Mouse (Mus musculus) heart, embryonic 14.5 days (tissue): ENCODE measurements around the gene Cnn2. TPM values are rescaled to one million over a fixed set of nuclear protein-coding genes. Genes with fewer than 3 reads are reported as not detected.
A peak's percentile ranks its signal among the peaks of the same experiment; 100 is the strongest.

ENCODE experiments used
- ATAC-seq: fragments of 200-750 bp; cut with Nextera tagmentation; 2 replicates; pipeline ENCODE4 v1.8.0; 2017; ENCODE audit warnings: low read depth, moderate TSS enrichment; ENCODE audit not compliant: insufficient number of reproducible peaks, insufficient read depth, low FRiP score
- H3K27ac ChIP-seq, 2 experiments: fragments of 200-500 bp in 1 of 2; fragments of 300-500 bp in 1 of 2; sonication (generic) in 1 of 2; replicated peaks in 1 of 2; 2 replicates each; pipeline ENCODE4 v1.5.1; 2012 to 2014; ENCODE audit warnings: low read depth in 2 of 2, low read length in 2 of 2, control low read depth in 1 of 2, mild to moderate bottlenecking in 1 of 2, mixed read lengths in 1 of 2; ENCODE audit not compliant: control insufficient read depth in 1 of 2, insufficient read depth in 1 of 2
- H3K27me3 ChIP-seq: fragments of 300-500 bp; sonication (generic); 2 replicates; pipeline ENCODE4 v1.6.1; 2014; ENCODE audit warnings: mild to moderate bottlenecking, low read length, control low read depth; ENCODE audit not compliant: control insufficient read depth, insufficient read depth
- H3K36me3 ChIP-seq: fragments of 300-500 bp; sonication (generic); 2 replicates; pipeline ENCODE4 v1.6.1; 2014; ENCODE audit warnings: mild to moderate bottlenecking, control low read depth, low read length, mixed read lengths; ENCODE audit not compliant: control insufficient read depth, insufficient read depth
- H3K4me1 ChIP-seq, 2 experiments: fragments of 200-500 bp in 1 of 2; fragments of 300-500 bp in 1 of 2; sonication (generic) in 1 of 2; 2 replicates each; pipeline ENCODE4 v1.6.1; 2012 to 2014; ENCODE audit warnings: low read length in 2 of 2, control low read depth in 1 of 2, mixed read lengths in 1 of 2; ENCODE audit not compliant: control insufficient read depth in 2 of 2, insufficient read depth in 2 of 2
- H3K4me2 ChIP-seq: fragments of 300-500 bp; sonication (generic); 2 replicates; pipeline ENCODE4 v1.6.1; 2014; ENCODE audit warnings: mild to moderate bottlenecking, low read length
- H3K4me3 ChIP-seq, 2 experiments: fragments of 200-500 bp in 1 of 2; fragments of 300-500 bp in 1 of 2; sonication (generic) in 1 of 2; 2 replicates each; pipeline ENCODE4 v1.5.1; 2012 to 2014; ENCODE audit warnings: low read length in 2 of 2, mild to moderate bottlenecking in 2 of 2, control low read depth in 1 of 2, low read depth in 1 of 2, moderate library complexity in 1 of 2; ENCODE audit not compliant: control insufficient read depth in 1 of 2, insufficient read depth in 1 of 2
- H3K9ac ChIP-seq: fragments of 300-500 bp; sonication (generic); 2 replicates; pipeline ENCODE4 v1.6.1; 2014; ENCODE audit warnings: mild to moderate bottlenecking, low read length
- H3K9me3 ChIP-seq: fragments of 300-500 bp; sonication (generic); 2 replicates; pipeline ENCODE4 v1.6.1; 2016; ENCODE audit warnings: low read length, control low read depth; ENCODE audit not compliant: control insufficient read depth
- WGBS: fragments of 180-500 bp; shearing (Covaris S2); extraction: QIAGEN DNeasy Blood & Tissue Kit; methylation state at CpG from one replicate; pipeline ENCODE4 v1.1.7; 2014; 5-methylcytosine and 5-hydroxymethylcytosine counted together
- polyA plus RNA-seq: library from polyadenylated mRNA; unstranded; fragments of >200 nt; fragmentation: Nextera tagmentation; extraction: Ambion mirVana; gene quantifications from 2 replicates; pipeline ENCODE4 v1.2.1, GENCODE M21; 2014

The Cnn2 gene
- polyA plus RNA-seq, 1 experiment from 2014 or later, result 265 TPM

- Histone ChIP-seq H3K27ac (no peak overlapping the region), H3K9me3 (no peaks in the 10 kb centered on the region), H3K4me1 (peaks cover 5 to 17% of the 10 kb centered on the region in 2 experiments; a peak in 3 of 4 replicates), H3K36me3 (peaks cover 54% of the 10 kb centered on the region), H3K9ac (no peak overlapping the region), H3K4me2 (no peak overlapping the region), H3K27me3 (peaks cover 4% of the 10 kb centered on the region; the same call in 1 of the 2 replicates), H3K4me3 (no peak overlapping the region)
- no peak for ATAC-seq
- 86% methylated on average over 28 of the region's 28 CpGs for WGBS
Measured at GRCm38 (mm10) chr10:79977324-79977723, 11.1 kb upstream of the Cnn2 start.

- Histone ChIP-seq H3K4me1 (peaks cover 8 to 22% of the 10 kb centered on the region in 2 experiments), H3K4me3 (no peak overlapping the region), H3K27me3 (no peaks in the 10 kb centered on the region), H3K27ac (no peak overlapping the region), H3K36me3 (peaks cover 54% of the 10 kb centered on the region), H3K4me2 (no peak overlapping the region), H3K9ac (no peak overlapping the region), H3K9me3 (no peaks in the 10 kb centered on the region)
- ATAC-seq, result no peak
- WGBS, result 94% methylated on average over 21 of the region's 21 CpGs
Measured at GRCm38 (mm10) chr10:79978061-79978460, 10.3 kb upstream of the Cnn2 start.

- Histone ChIP-seq H3K9ac (peak overlapping the region; percentile 28; the same call in 1 of the 2 replicates), H3K4me3 (no peak overlapping the region), H3K27me3 (no peaks in the 10 kb centered on the region), H3K36me3 (peaks cover 54% of the 10 kb centered on the region), H3K27ac (peak overlapping the region in 1 of 2 experiments; percentile 16; a peak in 1 of 4 replicates), H3K9me3 (no peaks in the 10 kb centered on the region), H3K4me1 (peaks cover 14 to 28% of the 10 kb centered on the region in 2 experiments), H3K4me2 (no peak overlapping the region)
- 86% methylated on average over 22 of the region's 22 CpGs for WGBS
- no peak for ATAC-seq
Measured at GRCm38 (mm10) chr10:79979401-79980155, 8.8 kb upstream of the Cnn2 start.

- Histone ChIP-seq H3K4me2 (peak overlapping the region; percentile 95), H3K9ac (peak overlapping the region; percentile 97), H3K27ac (peak overlapping the region in 1 of 2 experiments; percentile 97; a peak in 2 of 4 replicates), H3K36me3 (peaks cover 21% of the 10 kb centered on the region), H3K9me3 (no peaks in the 10 kb centered on the region), H3K27me3 (no peaks in the 10 kb centered on the region), H3K4me1 (peaks cover 31 to 52% of the 10 kb centered on the region in 2 experiments), H3K4me3 (peak overlapping the region; percentile 80 to 81)
- ATAC-seq, result no peak
- 75% methylated on average over 5 of the region's 5 CpGs for WGBS
Measured at GRCm38 (mm10) chr10:79983205-79983604, 5.2 kb upstream of the Cnn2 start.

GRCm38 (mm10) chr10:79983670-79984069, 4.7 kb upstream of the Cnn2 start:
- peak overlapping the region; percentile 80 to 81 for H3K4me3 ChIP-seq
- no peak for ATAC-seq
- no peaks in the 10 kb centered on the region for H3K9me3 ChIP-seq
- 2% methylated on average over 20 of the region's 21 CpGs for WGBS
- H3K4me2 ChIP-seq, result peak overlapping the region; percentile 95
- H3K27ac ChIP-seq, result peak overlapping the region; percentile 70 to 97
- peaks cover 16% of the 10 kb centered on the region for H3K36me3 ChIP-seq
- peaks cover 31 to 52% of the 10 kb centered on the region in 2 experiments for H3K4me1 ChIP-seq
- H3K9ac ChIP-seq, result peak overlapping the region; percentile 97
- H3K27me3 ChIP-seq, result no peaks in the 10 kb centered on the region

GRCm38 (mm10) chr10:79984195-79984816, 4.1 kb upstream of the Cnn2 start, which contains the start of gene Tmem259:
Gene Tmem259 (minus strand): TSS chr10:79984330.
- Histone ChIP-seq H3K4me2 (peak within 1 kb of the TSS; percentile 95), H3K9me3 (no peaks in the 10 kb centered on the region), H3K27ac (peak within 1 kb of the TSS; percentile 97), H3K27me3 (no peaks in the 10 kb centered on the region), H3K4me1 (peaks cover 32 to 56% of the 10 kb centered on the region in 2 experiments), H3K4me3 (peak within 1 kb of the TSS; percentile 80 to 81), H3K9ac (peak within 1 kb of the TSS; percentile 97), H3K36me3 (peaks cover 10% of the 10 kb centered on the region)
- WGBS, result under 1% methylated on average over 49 of the region's 49 CpGs
- ATAC-seq, result peak; percentile 58

GRCm38 (mm10) chr10:79984871-79985270, 3.5 kb upstream of the Cnn2 start:
- Histone ChIP-seq H3K4me3 (peak overlapping the region; percentile 57 to 80), H3K27ac (peak overlapping the region; percentile 97), H3K4me1 (peaks cover 34 to 57% of the 10 kb centered on the region in 2 experiments), H3K4me2 (peak overlapping the region; percentile 95), H3K36me3 (0 out of 2 replicates have a peak, but pooled peaks cover 5% of the 10 kb centered on the region), H3K9ac (peak overlapping the region; percentile 97), H3K9me3 (no peaks in the 10 kb centered on the region), H3K27me3 (no peaks in the 10 kb centered on the region)
- WGBS, result under 1% methylated on average over 22 of the region's 22 CpGs
- peak; percentile 90 for ATAC-seq
